Mouse (Mus musculus) ES-Bruce4 (cell line): ENCODE results near the gene Catsperz. TPM values are rescaled to one million over a fixed set of nuclear protein-coding genes. Genes with fewer than 3 reads are reported as not detected.

Experiments used
- H3K27ac ChIP-seq: 2 replicates; pipeline ENCODE4 v1.5.1; 2012; ENCODE audit warnings: low read length, inconsistent platforms; ENCODE audit not compliant: insufficient read depth
- H3K27me3 ChIP-seq: 2 replicates; pipeline ENCODE4 v1.6.1; 2012; ENCODE audit warnings: mild to moderate bottlenecking, low read length, inconsistent platforms; ENCODE audit not compliant: control insufficient read depth, poor library complexity, insufficient read depth, severe bottlenecking
- H3K36me3 ChIP-seq: 2 replicates; pipeline ENCODE4 v1.6.1; 2012; ENCODE audit warnings: inconsistent platforms, mild to moderate bottlenecking, low read length, moderate library complexity; ENCODE audit not compliant: control insufficient read depth, poor library complexity, insufficient read depth, severe bottlenecking
- H3K4me1 ChIP-seq: one replicate; pipeline ENCODE4 v1.8.1; 2011; ENCODE audit warnings: low read length; ENCODE audit not compliant: control insufficient read depth, insufficient read depth
- H3K4me3 ChIP-seq: 2 replicates; pipeline ENCODE4 v1.5.1; 2011; ENCODE audit warnings: low read depth, mild to moderate bottlenecking, low read length
- H3K9ac ChIP-seq: 2 replicates; pipeline ENCODE4 v1.6.1; 2012; ENCODE audit warnings: low read depth, mild to moderate bottlenecking, inconsistent platforms; ENCODE audit not compliant: poor library complexity, severe bottlenecking
- H3K9me3 ChIP-seq: replicated peaks from 2 replicates; pipeline ENCODE4 v1.6.1; 2012; ENCODE audit warnings: mild to moderate bottlenecking, low read length, inconsistent platforms; ENCODE audit not compliant: control insufficient read depth, poor library complexity, insufficient read depth, severe bottlenecking
- CTCF ChIP-seq: IDR thresholded peaks from one replicate; pipeline ENCODE4 v1.8.1; 2011; ENCODE audit warnings: low read depth, low read length
- EP300 ChIP-seq: IDR thresholded peaks from 2 replicates; pipeline ENCODE4 v1.6.1; 2011; ENCODE audit warnings: low read depth, low read length; ENCODE audit not compliant: insufficient read depth
- POLR2A ChIP-seq: IDR thresholded peaks from one replicate; pipeline ENCODE4 v1.8.1; 2011; ENCODE audit warnings: low read length; ENCODE audit not compliant: insufficient read depth
- polyA plus RNA-seq: library from polyadenylated mRNA; stranded (reverse); fragments of >200 nt; gene quantifications from 2 replicates; pipeline ENCODE4 v1.2.4, GENCODE M21; 2011; ENCODE audit warnings: low read depth; ENCODE audit not compliant: missing spikeins, insufficient read depth, insufficient read length

Gene Catsperz
- polyA plus RNA-seq, 1 experiment: 1.8 TPM

GRCm38 (mm10) chr19:6875834-6876233, 49.3 kb downstream of the Catsperz start:
- Histone ChIP-seq H3K27me3 (no peaks in the 10 kb centered on the region), H3K27ac (no peak overlapping the region), H3K4me3 (no peak overlapping the region), H3K4me1 (no peaks in the 10 kb centered on the region), H3K9ac (no peak overlapping the region), H3K36me3 (no peaks in the 10 kb centered on the region), H3K9me3 (no peaks in the 10 kb centered on the region)
- TF ChIP-seq EP300: no peak
- TF ChIP-seq CTCF: no peak
- no peak for TF ChIP-seq POLR2A

- Histone ChIP-seq H3K4me1 (no peaks in the 10 kb centered on the region), H3K9me3 (no peaks in the 10 kb centered on the region), H3K27ac (no peak overlapping the region), H3K36me3 (no peaks in the 10 kb centered on the region), H3K4me3 (no peak overlapping the region), H3K27me3 (no peaks in the 10 kb centered on the region), H3K9ac (no peak overlapping the region)
- TF ChIP-seq POLR2A (no peak), EP300 (no peak), CTCF (no peak)
Measured at GRCm38 (mm10) chr19:6874257-6874656, 50.9 kb downstream of the Catsperz start.

GRCm38 (mm10) chr19:6872701-6873100, 52.5 kb downstream of the Catsperz start:
- Histone ChIP-seq H3K27ac (no peak overlapping the region), H3K9ac (no peak overlapping the region), H3K4me1 (no peaks in the 10 kb centered on the region), H3K9me3 (no peaks in the 10 kb centered on the region), H3K27me3 (no peaks in the 10 kb centered on the region), H3K4me3 (no peak overlapping the region), H3K36me3 (no peaks in the 10 kb centered on the region)
- TF ChIP-seq EP300: no peak
- TF ChIP-seq POLR2A: no peak
- TF ChIP-seq CTCF: no peak

Other genes starting within 250 kb of the Catsperz start
- gene Rps6ka4, start 84.7 kb downstream of the Catsperz start, polyA plus RNA-seq: 4.5 and 5.2 TPM in 2 replicates
- gene Ccdc88b, start 67.2 kb downstream of the Catsperz start, polyA plus RNA-seq: 1.1 and 1.9 TPM in 2 replicates
- 109 and 112 TPM in 2 replicates for gene Trmt112, start 15.7 kb downstream of the Catsperz start, polyA plus RNA-seq
- 56.4 and 66.9 TPM in 2 replicates for gene Prdx5, start 15.3 kb downstream of the Catsperz start, polyA plus RNA-seq
- gene Esrra, start 3.6 kb downstream of the Catsperz start, polyA plus RNA-seq: 13.6 and 16.7 TPM in 2 replicates
- gene Kcnk4, start 9.1 kb upstream of the Catsperz start, polyA plus RNA-seq: 1.5 TPM in 1 of 2 replicates, not detected in the other
- gene Bad, start 16.5 kb upstream of the Catsperz start, polyA plus RNA-seq: 14.6 and 16.2 TPM in 2 replicates
- 9.0 and 12.8 TPM in 2 replicates for gene Gpr137, start 17.1 kb upstream of the Catsperz start, polyA plus RNA-seq
- 151 and 166 TPM in 2 replicates for gene Ppp1r14b, start 49.6 kb upstream of the Catsperz start, polyA plus RNA-seq
- gene Plcb3, start 51.1 kb upstream of the Catsperz start, polyA plus RNA-seq: 42.4 and 45.6 TPM in 2 replicates
- 40.4 and 45.5 TPM in 2 replicates for gene Fkbp2, start 55.1 kb upstream of the Catsperz start, polyA plus RNA-seq
- gene Vegfb, start 62.3 kb upstream of the Catsperz start, polyA plus RNA-seq: 44.7 and 49.1 TPM in 2 replicates
- 14.8 and 15.8 TPM in 2 replicates for gene Dnajc4, start 67.2 kb upstream of the Catsperz start, polyA plus RNA-seq
- 6.8 and 7.7 TPM in 2 replicates for gene Nudt22, start 70.7 kb upstream of the Catsperz start, polyA plus RNA-seq
- 7.3 and 8.4 TPM in 2 replicates for gene Trpt1, start 70.8 kb upstream of the Catsperz start, polyA plus RNA-seq
- 0.59 and 1.0 TPM in 2 replicates for gene Fermt3, start 94.1 kb upstream of the Catsperz start, polyA plus RNA-seq
- gene Stip1, start 114.6 kb upstream of the Catsperz start, polyA plus RNA-seq: 519 and 544 TPM in 2 replicates
- gene Macrod1, start 131.4 kb upstream of the Catsperz start, polyA plus RNA-seq: 6.7 and 7.6 TPM in 2 replicates
- gene Flrt1, start 180.3 kb upstream of the Catsperz start, polyA plus RNA-seq: 0.51 and 0.82 TPM in 2 replicates